Mouse (Mus musculus) natural killer cell, adult 2 months (primary cell): Measurements from ENCODE around the gene Grid2.

ENCODE experiments used
- DNase-seq, 2 experiments: peaks; one replicate each; pipeline ENCODE4 v3.0.0; 2022; ENCODE audit warnings: low spot score in 2 of 2

The Grid2 gene

DNA sequence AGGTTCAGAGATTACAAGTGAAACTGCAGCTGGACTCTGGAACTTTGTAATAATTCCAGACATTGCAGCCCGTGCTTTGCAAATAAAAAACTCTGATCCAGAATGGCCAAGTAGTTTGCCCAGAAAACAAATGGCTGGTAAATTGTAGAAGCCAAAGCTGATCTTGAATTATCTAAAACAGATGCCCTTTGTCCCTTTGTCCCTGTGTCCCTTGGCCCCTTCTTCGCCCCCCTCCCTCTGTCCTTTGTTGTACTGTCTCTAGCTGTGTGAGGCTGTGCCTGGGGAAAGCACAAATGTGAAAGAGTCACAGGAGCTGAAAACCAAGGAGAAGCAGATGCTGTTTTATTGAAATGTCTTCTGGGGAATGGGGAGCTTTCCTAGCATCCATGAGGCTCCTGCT is 1341.2 kb downstream of the Grid2 start:
- DNase-seq, result no peak

GRCm38 (mm10) chr6:64598144-64598561 is 1342.5 kb downstream of the Grid2 start:
- DNase-seq, result no peak

GRCm38 (mm10) chr6:64605753-64606152 is 1350.1 kb downstream of the Grid2 start:
- DNase-seq, result no peak

GRCm38 (mm10) chr6:64607041-64607440 is 1351.4 kb downstream of the Grid2 start:
- no peak for DNase-seq

- DNase-seq, result no peak
These were observed 1352.3 kb downstream of the Grid2 start for GRCm38 (mm10) chr6:64607942-64608341.

DNA sequence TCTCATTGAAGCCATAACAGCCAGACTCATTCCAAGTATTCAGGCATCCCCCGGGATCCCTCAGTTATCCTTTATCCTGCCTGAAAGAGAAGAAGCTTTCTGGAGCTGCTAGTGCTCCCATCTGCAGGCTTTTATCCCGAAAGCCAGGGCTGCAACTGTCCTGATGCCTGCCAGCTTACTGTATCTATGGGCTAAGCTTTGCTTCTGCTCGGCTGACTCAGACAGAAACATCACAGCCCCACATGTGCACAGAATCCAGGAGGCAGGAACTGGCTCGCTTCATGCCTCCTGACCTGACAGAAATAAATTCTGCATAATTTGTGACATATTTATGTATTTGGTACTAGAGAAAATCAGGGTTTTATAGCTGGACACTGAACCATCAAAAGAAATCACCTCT is 1361.2 kb downstream of the Grid2 start:
- DNase-seq, result no peak

- DNase-seq, result no peak
These were observed 1361.9 kb downstream of the Grid2 start for GRCm38 (mm10) chr6:64617417-64618135.

DNA sequence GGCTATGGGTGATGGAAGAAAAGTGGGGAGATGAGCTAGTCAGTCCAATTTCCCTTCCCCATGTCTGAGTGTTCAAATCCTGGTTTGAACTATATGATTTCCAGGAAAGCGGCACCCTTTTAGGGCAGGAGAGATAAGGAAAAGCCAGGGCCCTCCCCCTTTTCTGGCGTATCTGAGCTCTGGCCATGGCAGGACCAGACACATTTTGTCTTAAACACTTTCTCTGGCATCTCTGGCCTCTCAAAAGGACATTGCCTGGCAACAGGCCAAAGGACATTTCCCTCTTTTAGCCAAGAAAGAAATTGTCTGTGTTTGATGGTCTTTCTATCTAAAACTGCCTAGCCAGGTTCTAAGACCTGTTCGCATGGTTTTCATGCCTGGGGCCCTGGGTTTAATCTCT is 1367.7 kb downstream of the Grid2 start:
- no peak for DNase-seq

GRCm38 (mm10) chr6:64647661-64648060 is 1392.0 kb downstream of the Grid2 start:
- no peak for DNase-seq

- no peak for DNase-seq
These were observed 1392.5 kb downstream of the Grid2 start for GRCm38 (mm10) chr6:64648196-64648595.

DNA sequence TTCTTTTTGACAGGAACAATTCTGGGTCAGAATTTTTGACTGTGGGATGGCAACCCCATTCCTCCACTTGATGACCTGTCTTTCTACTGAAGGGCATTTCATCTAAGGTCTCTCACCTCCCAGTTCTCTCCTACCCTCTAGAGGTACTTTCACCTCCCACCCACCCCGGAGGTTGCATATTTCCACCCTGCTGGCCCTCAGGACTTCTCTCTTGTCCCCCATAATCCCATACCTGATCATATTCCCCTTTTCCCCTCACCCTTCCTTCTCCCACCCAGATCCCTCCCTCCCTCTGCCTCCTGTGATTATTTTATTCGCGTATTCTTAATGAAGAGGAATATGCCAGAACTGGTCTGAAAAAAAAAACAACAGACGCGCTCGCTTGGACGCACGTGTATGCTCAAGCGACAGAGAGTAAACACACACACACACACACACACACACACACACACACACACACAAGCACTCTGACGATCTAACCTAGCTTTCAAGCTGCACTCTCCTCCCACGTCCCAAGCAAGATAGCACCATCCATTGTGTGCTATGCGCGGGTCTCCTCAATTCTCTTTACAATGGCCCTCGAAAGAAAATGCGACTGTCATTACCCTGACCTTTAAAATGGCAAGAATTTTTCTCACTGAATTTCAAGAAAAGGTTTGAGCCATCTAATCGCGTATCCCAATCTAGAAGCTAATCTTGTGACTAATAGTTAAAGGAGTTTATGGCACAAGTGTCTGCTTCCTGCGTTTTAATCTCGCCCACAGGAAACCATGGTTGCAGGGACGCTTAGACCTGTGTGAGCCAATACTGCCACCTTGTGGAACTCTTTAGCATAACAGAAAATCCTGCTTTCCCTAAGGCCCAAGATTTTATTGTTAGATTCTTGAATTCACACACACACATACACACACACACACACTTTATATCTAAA is 1393.9 kb downstream of the Grid2 start:
- no peak for DNase-seq

DNA sequence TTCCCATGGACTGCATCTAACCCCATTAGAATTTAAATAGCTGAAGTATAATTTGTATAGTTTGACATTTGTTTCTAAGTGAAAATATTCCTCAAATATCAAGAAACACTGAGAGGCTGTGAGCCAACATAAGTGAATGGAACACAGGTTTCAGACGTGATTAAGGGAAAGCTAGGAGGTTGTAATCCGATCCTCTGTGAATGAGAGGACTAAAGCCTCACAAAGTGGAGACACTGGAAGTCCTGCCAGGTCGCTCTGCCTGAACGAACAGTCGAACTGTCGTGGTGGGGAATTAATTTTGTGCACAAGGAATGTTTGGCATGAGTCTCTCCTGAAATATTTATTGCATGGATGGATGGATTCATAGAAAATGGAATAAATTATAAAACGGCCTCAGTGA is 1395.1 kb downstream of the Grid2 start:
- DNase-seq, result no peak

- DNase-seq, result no peak
These were observed 1415.3 kb downstream of the Grid2 start for GRCm38 (mm10) chr6:64671010-64671409.

DNA sequence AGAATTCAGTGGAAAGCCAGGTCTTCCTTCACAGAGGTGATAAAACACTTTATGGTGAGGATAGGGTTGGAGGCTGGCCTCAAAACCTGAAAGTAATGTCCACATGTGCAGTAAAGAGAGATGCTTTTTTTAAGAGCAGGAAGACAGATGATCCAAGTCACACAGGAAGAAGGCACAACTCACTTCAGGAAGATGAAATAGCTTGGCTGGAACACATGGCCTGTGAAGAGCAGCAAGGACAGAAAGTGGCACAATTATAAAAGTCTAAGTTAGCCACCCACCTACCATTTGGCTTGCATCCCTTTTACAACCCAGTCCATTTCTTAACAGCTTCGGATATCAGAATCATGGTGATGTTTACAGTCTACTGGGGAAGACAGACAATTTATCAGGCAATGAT is 1423.1 kb downstream of the Grid2 start:
- no peak for DNase-seq

DNA sequence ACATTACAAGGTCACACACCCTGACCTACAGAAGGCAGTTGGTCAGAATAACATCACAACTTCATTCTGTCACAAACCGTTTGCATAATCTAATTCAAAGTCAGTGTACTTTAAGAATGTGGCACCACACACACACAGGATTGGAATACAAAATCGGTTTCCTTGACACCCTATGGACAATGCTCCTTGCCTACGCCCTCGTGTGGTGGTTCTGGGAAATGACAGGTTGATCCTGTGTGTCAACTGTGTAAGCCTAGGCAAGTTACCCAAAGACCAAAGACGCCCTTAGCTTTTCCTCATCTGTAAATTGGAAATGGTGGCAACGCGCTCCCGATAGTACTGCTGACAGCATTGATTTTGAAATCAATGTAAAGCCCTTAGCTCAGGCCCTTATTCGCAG is 1428.3 kb downstream of the Grid2 start:
- DNase-seq, result no peak

DNA sequence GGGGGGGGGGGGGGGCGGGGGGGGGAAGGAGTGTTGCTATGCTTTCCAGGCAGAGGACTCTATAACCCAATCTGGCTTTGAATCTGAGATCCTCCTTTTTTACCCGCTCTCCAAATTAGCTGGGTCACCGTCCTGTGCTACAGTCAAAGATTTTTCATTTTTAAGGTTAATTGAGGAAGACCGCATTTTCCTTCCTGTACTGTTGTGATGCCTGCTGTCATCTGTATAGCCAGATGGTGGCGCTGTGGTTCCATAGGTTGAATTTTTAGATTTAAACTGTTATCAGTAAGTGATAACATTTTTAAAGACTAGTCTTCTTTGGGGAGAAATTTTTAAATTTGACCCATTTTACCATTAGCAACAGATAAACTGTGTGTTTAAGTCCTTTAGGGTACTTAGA is 1429.3 kb downstream of the Grid2 start:
- DNase-seq, result no peak

DNA sequence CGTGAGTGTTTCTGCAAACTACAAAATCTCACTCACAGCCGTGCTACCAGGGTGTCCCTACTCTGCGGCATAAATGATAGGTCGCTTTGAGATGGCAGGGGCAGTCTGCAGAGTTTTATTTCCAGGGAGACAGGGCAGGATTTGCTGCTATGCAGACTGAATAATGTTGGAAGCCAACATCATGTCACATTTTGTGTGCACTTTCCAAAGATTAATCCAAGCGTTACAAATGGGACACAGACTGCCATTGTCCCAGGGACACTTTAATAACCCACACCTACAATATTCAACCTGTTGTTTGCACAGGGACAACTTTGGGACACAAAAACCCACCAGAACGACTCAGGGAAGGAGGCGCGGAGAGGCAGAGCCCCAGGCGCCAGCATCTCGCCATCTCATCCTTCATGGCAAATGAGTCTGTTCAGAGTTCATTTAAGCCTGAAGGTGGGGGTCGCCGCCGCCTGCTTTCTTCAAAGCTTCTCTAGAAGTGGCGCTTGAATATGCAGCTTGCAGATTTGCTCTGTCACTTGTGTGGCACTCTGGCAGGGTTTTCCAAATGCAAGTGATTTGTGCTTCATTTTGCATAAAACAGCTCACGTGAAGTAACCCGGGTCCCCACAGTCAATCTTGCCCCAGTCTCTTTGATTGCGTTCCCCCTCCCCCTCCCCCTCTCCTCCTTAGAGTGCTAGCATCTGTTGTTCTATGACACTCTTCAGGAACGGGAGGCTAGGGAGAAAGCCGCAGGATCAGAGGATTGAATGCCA is 1432.7 kb downstream of the Grid2 start:
- no peak for DNase-seq

- DNase-seq, result no peak
These were observed 1439.0 kb downstream of the Grid2 start for GRCm38 (mm10) chr6:64694688-64695087.

- DNase-seq, result no peak
These were observed 1448.0 kb downstream of the Grid2 start for GRCm38 (mm10) chr6:64703659-64704058.

DNA sequence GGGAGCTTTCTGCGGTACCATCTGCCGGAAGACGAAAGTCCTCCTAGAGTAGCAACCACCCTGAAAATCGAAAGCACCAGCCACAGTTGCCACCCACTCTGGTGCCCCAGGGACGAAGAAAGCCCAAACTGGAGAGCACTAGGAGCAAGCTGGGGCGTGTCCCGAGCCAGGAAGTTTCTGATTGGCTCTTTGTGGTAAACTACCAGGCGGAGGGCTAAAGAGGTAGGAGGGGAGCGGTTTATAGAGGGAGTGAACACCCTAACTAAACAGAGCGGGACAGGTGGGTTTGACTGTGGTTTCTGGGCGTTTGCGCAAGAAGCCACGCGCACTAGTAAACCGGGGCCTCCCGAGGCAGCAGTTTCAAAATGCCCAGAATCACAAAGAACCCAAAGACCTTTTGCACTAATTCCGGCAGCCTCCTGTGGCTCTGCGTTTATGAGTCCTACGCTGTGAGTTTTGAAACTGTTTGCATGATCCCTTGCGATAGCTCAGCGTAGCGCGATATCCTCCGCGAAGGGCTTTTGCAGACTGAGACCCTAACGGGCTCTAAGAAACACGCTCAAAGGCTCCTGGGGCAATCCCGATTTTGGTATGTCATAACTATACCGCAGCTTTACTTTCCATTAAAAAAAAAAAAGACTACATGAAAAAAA is 1472.2 kb downstream of the Grid2 start:
- no peak for DNase-seq

DNA sequence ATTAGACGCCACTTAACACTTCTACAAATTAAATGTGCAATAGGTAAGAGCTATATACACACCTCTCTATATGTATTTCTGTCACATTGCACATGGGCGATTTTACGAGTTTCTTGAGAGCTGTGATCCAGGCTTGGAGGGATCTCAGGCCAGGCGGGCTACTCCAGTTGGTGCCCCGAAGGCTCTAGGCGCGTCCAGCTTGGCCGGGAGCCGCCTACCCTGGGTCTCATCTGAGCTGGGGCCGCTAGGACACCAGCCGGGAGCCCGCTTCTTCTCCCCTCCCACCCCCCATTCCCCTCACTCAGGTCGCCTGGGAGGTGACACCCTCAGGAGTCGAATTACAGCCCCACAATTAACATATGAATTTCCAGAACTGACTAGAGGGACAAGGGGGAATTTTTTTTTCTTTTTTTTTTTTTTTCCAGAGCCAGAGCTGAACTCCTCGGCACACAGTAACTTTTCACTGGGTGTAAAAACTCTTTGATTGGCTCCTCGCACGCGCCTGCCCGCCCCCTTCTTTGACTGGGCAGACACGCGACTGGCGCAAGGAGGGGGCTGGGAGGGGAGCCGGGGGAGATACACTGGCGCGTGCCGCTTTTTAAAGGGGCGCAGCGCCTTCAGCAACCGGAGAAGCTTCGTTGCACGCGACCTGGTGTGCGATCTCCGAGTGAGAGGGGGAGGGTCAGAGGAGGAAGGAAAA is 1473.0 kb downstream of the Grid2 start, which contains the start of gene Atoh1:
Gene Atoh1, plus strand, starts transcription at position 627 of the 700 bp plus-strand sequence.
- no peak for DNase-seq
